Mouse (Mus musculus) MEL (cell line): ENCODE results near the gene Prrg2. TPM values are rescaled to one million over a fixed set of nuclear protein-coding genes. Genes with fewer than 3 reads are reported as not detected.

Experiments
- DNase-seq: peaks from one replicate; pipeline ENCODE4 v3.0.0; 2011; ENCODE audit warnings: low read depth, low spot score
- H3K27ac ChIP-seq: 2 replicates; pipeline ENCODE4 v1.5.1; 2012; ENCODE audit warnings: low read depth, mild to moderate bottlenecking, control low read depth, low read length, moderate library complexity; ENCODE audit not compliant: control insufficient read depth
- H3K27me3 ChIP-seq, 2 experiments: fragments of 150-350 bp in 1 of 2; sonication (generic) in 1 of 2; 2 replicates each; pipeline ENCODE4 v1.6.1; 2012; ENCODE audit warnings: low read length in 2 of 2, mild to moderate bottlenecking in 2 of 2, improper control_type of control experiment in 1 of 2, moderate library complexity in 1 of 2; ENCODE audit not compliant: insufficient read depth in 2 of 2, control insufficient read depth in 1 of 2
- H3K36me3 ChIP-seq, 2 experiments: 2 replicates each; pipeline ENCODE4 v1.6.1; 2012 to 2014; ENCODE audit warnings: low read length in 2 of 2, improper control_type of control experiment in 1 of 2, inconsistent platforms in 1 of 2, mild to moderate bottlenecking in 1 of 2; ENCODE audit not compliant: insufficient read depth in 2 of 2, control insufficient read depth in 1 of 2
- H3K4me1 ChIP-seq, 2 experiments: fragments of 150-350 bp in 1 of 2; sonication (generic) in 1 of 2; 2 replicates each; pipeline ENCODE4 v1.6.1; 2012; ENCODE audit warnings: low read length in 2 of 2, improper control_type of control experiment in 1 of 2, mild to moderate bottlenecking in 1 of 2; ENCODE audit not compliant: insufficient read depth in 2 of 2, control insufficient read depth in 1 of 2
- H3K4me3 ChIP-seq, 2 experiments: fragments of 150-350 bp in 1 of 2; sonication (generic) in 1 of 2; 2 replicates each; pipeline ENCODE4 v1.5.1; 2012; ENCODE audit warnings: low read depth in 2 of 2, low read length in 2 of 2, mild to moderate bottlenecking in 2 of 2, moderate library complexity in 2 of 2, control low read depth in 1 of 2, improper control_type of control experiment in 1 of 2; ENCODE audit not compliant: control insufficient read depth in 1 of 2, insufficient read depth in 1 of 2
- H3K79me2 ChIP-seq: 2 replicates; pipeline ENCODE4 v1.6.1; 2012; ENCODE audit warnings: mild to moderate bottlenecking, low read length, moderate library complexity; ENCODE audit not compliant: control insufficient read depth, poor library complexity, insufficient read depth
- H3K9ac ChIP-seq: 2 replicates; pipeline ENCODE4 v1.6.1; 2012; ENCODE audit warnings: low read depth, mild to moderate bottlenecking, control low read depth, low read length, moderate library complexity; ENCODE audit not compliant: control insufficient read depth, poor library complexity, severe bottlenecking
- H3K9me3 ChIP-seq: fragments of 150-350 bp; sonication (generic); replicated peaks from 2 replicates; pipeline ENCODE4 v1.6.1; 2012; ENCODE audit warnings: mild to moderate bottlenecking, low read length, improper control_type of control experiment, moderate library complexity; ENCODE audit not compliant: insufficient read depth
- BHLHE40 ChIP-seq: IDR thresholded peaks from 2 replicates; pipeline ENCODE4 v1.6.1; 2012; ENCODE audit warnings: low read depth, mild to moderate bottlenecking, inconsistent platforms, low read length, improper control_type of control experiment, borderline replicate concordance
- CHD1 ChIP-seq: IDR thresholded peaks from 2 replicates; pipeline ENCODE4 v1.6.1; 2012; ENCODE audit warnings: low read depth, mild to moderate bottlenecking, inconsistent platforms, low read length, improper control_type of control experiment
- CHD2 ChIP-seq: IDR thresholded peaks from 2 replicates; pipeline ENCODE4 v1.6.1; 2011; ENCODE audit warnings: low read length, improper control_type of control experiment
- HCFC1 ChIP-seq: IDR thresholded peaks from 2 replicates; pipeline ENCODE4 v1.6.1; 2012; ENCODE audit warnings: low read depth, mild to moderate bottlenecking, inconsistent platforms, low read length, improper control_type of control experiment, moderate library complexity
- UBTF ChIP-seq: IDR thresholded peaks from 2 replicates; pipeline ENCODE4 v1.6.1; 2012; ENCODE audit warnings: low read depth, mild to moderate bottlenecking, inconsistent platforms, low read length, improper control_type of control experiment, moderate library complexity, borderline replicate concordance; ENCODE audit not compliant: insufficient read depth
- polyA plus RNA-seq, 2 experiments: library from polyadenylated mRNA; stranded (reverse) in 1 of 2; unstranded in 1 of 2; fragments of >175 nt in 1 of 2; fragments of >200 nt in 1 of 2; gene quantifications; 2 replicates each; pipeline versions ENCODE4 v1.2.1 to v1.2.4; 2012; ENCODE audit warnings: low replicate concordance in 2 of 2, low read depth in 1 of 2; ENCODE audit not compliant: insufficient read length in 2 of 2, insufficient read depth in 1 of 2, missing spikeins in 1 of 2
- total RNA-seq: library from RNA; depleted of rRNA; stranded (reverse); fragments of 300-350 nt; gene quantifications from 2 replicates; pipeline ENCODE4 v1.2.3, GENCODE M21; 2012

Prrg2 gene
- total and polyA plus RNA-seq, 3 experiments = 7.5 to 16.9 TPM; not detected in 1

DNA sequence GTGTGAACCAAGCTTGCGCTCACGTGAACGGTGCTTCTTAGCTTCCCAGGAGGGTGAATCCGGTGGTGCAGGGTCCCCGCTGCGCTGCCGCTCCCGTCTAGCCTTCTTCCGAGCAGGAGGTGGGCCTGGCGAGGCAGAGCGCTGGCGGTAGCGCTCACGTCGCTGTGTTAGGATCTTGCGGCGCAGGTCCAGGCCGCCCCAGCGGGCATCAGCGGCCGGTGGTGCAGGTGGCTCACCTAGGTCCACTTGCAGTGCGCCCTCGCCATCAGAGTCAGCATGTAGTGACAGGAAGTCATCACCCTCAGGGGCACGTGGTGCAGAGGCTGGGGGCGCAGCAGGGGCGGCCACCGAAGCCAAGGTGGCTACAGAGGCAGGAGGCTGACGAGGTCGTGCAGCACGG lies 54.6 kb downstream of the Prrg2 start:
- Histone ChIP-seq H3K9me3 (no peaks in the 10 kb centered on the region), H3K27me3 (no peaks in the 10 kb centered on the region), H3K36me3 (peaks cover 0 to 4% of the 10 kb centered on the region in 2 experiments; a peak in 2 of 4 replicates), H3K4me1 (peaks cover 0 to 1% of the 10 kb centered on the region in 2 experiments; a peak in 1 of 4 replicates), H3K27ac (no peak overlapping the region), H3K9ac (no peak overlapping the region), H3K79me2 (no peaks in the 10 kb centered on the region), H3K4me3 (no peak overlapping the region)
- no peak for DNase-seq
- no peak for TF ChIP-seq UBTF

GRCm38 (mm10) chr7:45007141-45007540 lies 55.3 kb downstream of the Prrg2 start:
- no peak for DNase-seq
- Histone ChIP-seq H3K4me1 (no peaks in the 10 kb centered on the region), H3K27me3 (no peaks in the 10 kb centered on the region)
- TF ChIP-seq HCFC1 = no peak
- no peak for TF ChIP-seq CHD2
- TF ChIP-seq, all 39 proteins: peak for 0
- Histone ChIP-seq H3K9me3 (no peaks in the 10 kb centered on the region), H3K27ac (no peak overlapping the region), H3K4me3 (no peak overlapping the region), H3K36me3 (peaks cover 0 to 4% of the 10 kb centered on the region in 2 experiments; a peak in 2 of 4 replicates), H3K79me2 (no peaks in the 10 kb centered on the region), H3K9ac (no peak overlapping the region)

DNA sequence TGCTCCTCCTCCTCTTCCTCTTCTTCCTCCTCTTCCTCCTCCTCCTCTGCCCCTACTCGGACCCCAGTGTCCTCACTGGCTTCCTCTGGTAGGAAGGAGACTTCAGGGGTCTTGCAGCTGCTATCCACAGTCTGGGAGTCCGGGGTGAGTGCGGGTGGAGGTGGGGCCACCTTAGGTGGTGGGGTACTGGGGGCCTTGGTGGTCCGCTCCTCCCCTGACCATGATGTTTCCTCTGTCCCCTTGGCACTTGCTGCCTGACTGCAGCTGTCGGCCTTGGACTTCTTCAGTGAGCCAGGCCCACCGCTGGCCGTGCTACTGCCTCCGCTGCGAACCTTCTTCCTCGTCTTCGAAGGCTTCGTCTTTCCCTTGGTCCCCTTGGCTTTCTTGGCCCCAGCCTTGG lies 56.0 kb downstream of the Prrg2 start:
- Histone ChIP-seq H3K4me1 (no peaks in the 10 kb centered on the region), H3K27me3 (no peaks in the 10 kb centered on the region), H3K9ac (no peak overlapping the region), H3K27ac (no peak overlapping the region), H3K4me3 (no peak overlapping the region), H3K79me2 (no peaks in the 10 kb centered on the region), H3K36me3 (peaks cover 0 to 4% of the 10 kb centered on the region in 2 experiments; a peak in 2 of 4 replicates), H3K9me3 (no peaks in the 10 kb centered on the region)
- no peak for TF ChIP-seq CHD1
- no peak for DNase-seq

DNA sequence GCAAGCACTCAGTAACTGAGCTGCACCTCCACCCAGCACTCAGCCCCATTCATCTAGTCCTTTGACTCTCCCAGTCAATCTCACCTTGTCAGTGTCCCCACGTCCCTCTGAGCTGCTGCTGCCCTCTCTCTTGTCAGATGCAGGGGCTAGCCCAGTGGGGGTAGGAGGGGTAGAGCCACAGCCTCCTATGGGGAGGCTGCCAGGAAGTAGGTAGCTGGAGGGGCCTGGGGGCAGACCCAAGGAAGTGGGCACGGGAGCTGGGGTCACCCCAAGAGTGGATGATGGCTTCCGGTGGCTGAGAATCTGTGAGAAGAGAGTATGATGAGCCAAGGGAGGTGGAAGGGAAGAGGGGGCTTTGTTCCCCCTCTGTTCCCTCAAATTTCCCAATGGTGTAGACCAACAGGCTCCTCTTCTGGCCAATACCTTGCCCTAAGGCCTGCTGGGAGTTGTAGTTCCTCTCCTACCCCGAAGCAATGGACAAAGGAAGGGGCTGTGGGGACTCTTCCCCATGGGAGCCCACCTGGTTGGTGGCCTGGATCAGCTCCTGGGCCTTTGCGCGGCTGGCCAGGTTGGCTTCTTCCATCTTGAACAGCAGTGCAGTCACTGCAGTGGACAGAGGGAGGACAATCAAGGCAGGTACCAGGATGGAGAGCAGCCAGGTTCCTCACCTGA lies 57.0 kb downstream of the Prrg2 start:
- H3K79me2 ChIP-seq = no peaks in the 10 kb centered on the region
- H3K9ac ChIP-seq = no peak overlapping the region
- H3K4me1 ChIP-seq = no peaks in the 10 kb centered on the region
- peak; percentile 71 for TF ChIP-seq HCFC1
- TF ChIP-seq BHLHE40 = no peak
- TF ChIP-seq, all 39 proteins: peak for 1
- H3K9me3 ChIP-seq = no peaks in the 10 kb centered on the region
- no peak for DNase-seq
- H3K36me3 ChIP-seq = peaks cover 0 to 3% of the 10 kb centered on the region in 2 experiments; a peak in 2 of 4 replicates
- no peak overlapping the region for H3K27ac ChIP-seq
- H3K27me3 ChIP-seq = no peaks in the 10 kb centered on the region
- H3K4me3 ChIP-seq = no peak overlapping the region
